Mouse (Mus musculus) heart, postnatal 25 days (tissue): ENCODE data around the gene Cdkal1. TPM values are rescaled to one million over a fixed set of nuclear protein-coding genes. Genes with fewer than 3 reads are reported as not detected.

Experiments used
- DNase-seq: peaks from one replicate; pipeline ENCODE4 v3.0.0; 2022; ENCODE audit warnings: low spot score
- intact Hi-C: fragments of 180-260 bp; cut with DNase I; formaldehyde crosslinking; loops from one replicate; pipeline ENCODE4 v1.15.1; 2025
- total RNA-seq, 2 experiments: library from RNA; stranded (reverse); gene quantifications; 2 replicates each; pipeline ENCODE4 v1.2.3; 2021

Gene Cdkal1
- total RNA-seq, 2 experiments from 2014 or later = 33.7 to 34.2 TPM

DNA sequence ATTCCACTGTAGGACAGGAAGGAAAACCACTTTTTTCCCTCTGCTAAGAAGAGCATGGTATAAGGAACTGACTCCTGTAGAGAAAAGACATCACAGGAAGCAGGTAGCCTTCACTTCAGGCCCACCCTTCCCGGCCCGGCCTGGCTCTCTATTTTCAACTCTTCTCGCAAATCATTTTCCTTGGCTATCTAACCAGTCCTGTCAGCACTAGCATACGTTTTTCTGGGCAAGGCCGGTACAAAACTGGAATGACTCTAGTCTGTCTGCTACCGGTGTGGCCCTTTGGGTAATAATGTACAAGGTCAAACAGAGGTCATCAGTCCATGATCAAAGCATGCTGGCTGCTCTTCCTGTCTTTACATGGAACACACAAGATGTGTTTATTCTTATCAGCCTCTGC, 81.9 kb downstream of the Cdkal1 start:
- no peak for DNase-seq
- intact Hi-C loops = no loop called here

DNA sequence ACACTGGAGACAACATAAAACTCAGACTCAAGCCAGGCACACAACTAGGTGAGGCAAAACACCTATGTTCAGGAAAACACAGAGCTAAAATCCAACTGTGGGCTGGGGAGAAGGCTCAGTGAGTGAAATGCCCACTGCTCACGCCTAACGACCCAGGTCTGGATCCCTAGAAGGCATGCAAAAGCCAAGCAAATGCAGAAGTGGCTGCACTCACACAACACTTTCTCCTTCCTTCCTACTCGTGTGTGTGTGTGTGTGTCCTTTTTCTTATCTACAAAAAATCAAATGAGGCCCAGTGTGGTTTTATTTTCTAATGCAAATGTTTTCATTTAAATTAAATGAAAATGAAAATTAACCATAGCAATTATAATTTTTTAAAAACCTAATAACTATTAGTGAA, 82.5 kb downstream of the Cdkal1 start:
- intact Hi-C loops = no loop called here
- DNase-seq = no peak

DNA sequence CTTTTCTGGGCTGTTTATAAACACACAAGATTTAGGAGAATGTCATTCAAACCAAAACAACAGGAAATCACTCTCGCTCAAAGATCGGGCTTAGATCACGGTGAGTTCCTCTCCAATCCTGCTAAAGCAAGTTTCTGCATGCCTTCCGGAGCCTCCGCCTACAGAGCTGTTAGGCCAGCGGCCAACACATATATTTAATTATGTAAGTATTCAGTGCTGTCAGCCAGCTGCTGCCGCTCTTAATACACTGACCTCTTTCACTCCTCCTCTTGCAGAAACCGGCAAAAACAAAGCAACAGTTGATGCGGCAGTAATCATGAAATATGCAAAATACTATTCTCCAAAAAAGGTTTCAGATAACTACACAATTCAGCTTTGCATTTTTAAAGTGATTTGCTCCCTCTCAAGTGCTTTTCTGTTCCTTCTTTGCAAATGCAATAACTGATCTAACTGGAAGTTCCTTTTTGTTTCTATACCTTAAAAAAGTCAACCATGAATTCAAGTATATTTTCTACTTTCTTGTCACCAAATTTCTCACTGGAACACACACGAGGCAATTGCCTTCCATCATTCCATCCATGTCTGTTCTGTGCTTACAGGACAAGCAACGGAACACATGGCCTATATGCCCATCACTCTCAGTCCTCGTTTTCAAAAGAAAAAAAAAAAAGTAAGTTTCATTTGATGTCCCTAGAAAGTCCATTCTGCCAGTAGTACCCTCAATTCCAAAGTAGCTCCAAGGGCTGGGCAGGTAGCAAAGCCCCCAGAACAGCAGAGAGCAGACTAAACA, 85.6 kb downstream of the Cdkal1 start:
- DNase-seq = no peak
- intact Hi-C loops = no loop called here

DNA sequence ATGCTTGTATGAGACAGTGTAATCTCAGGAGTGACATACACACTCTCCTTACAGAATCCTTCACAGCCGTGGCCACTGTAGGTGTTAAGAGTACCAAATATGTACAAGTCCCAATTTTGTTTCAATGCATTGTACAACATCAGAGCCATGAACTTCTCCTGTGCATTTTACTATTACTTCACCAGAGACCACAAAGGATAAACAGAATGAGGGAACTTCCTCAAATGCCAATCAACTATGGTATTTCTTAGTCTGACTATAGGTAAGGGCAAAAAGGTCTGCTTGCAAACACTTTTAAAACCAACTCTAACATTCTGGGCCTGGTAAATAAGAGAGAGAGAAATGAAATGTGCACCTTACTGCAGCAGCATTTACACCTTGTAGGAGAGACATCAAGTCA, 87.4 kb downstream of the Cdkal1 start:
- intact Hi-C loops = no loop called here
- no peak for DNase-seq

DNA sequence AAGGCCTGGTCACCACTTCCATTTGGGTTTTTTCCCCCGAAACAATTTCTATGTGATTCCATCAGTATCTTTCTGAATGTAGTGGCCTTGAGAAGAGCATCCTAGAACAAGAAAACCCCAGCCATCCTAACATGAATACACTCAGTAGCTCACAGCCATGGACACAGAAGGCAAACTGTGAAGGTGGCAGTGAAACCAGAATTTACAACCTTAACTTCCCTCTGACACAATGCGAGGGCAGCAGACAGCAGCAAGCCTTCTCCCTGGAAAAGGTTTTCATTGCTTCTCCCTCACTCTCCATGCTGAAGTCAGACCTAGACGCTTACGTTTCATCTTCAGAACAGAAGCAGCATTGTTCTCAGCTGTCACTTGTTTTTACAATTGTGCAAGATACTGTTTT, 87.9 kb downstream of the Cdkal1 start:
- DNase-seq = no peak
- intact Hi-C loops = no loop called here

DNA sequence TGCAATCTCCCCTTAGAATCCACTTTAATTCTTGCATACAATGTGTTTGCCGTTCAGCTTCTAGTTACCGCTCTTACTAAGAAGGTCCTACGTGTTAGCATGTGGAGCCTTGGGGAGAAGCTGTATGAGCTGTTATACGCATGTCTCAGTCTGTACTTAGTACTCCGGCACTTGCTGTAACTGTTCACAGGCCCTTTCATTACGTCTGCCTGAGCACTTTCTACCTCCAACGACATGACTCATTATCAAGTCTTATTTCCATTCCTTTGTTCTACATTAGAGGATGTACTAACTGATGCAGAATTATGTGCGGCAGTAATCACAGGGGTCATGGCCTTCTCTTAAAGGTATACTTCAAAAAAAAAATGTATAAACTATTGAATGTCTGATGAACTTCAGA, 89.1 kb downstream of the Cdkal1 start:
- no peak for DNase-seq
- intact Hi-C loops = no loop called here

DNA sequence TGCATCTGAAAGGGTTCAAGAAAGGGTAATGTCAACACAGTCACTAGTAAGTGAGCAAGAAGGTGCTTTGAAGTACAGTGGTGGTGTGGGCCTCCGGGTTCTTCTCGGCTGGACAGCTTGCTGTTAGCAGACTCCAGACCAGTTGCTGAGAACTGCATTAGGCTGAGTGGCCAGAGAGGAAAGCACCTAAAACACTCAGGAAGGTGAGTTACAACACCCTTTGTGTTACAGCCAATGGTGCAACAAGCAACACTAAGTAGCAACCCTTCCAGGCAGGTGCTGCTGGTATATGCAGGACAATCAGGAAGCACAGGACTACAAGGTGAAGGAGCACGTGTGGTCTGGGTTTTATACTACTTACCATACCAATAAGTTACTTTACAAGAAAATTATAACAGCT, 90.2 kb downstream of the Cdkal1 start:
- intact Hi-C loops = no loop called here
- no peak for DNase-seq

DNA sequence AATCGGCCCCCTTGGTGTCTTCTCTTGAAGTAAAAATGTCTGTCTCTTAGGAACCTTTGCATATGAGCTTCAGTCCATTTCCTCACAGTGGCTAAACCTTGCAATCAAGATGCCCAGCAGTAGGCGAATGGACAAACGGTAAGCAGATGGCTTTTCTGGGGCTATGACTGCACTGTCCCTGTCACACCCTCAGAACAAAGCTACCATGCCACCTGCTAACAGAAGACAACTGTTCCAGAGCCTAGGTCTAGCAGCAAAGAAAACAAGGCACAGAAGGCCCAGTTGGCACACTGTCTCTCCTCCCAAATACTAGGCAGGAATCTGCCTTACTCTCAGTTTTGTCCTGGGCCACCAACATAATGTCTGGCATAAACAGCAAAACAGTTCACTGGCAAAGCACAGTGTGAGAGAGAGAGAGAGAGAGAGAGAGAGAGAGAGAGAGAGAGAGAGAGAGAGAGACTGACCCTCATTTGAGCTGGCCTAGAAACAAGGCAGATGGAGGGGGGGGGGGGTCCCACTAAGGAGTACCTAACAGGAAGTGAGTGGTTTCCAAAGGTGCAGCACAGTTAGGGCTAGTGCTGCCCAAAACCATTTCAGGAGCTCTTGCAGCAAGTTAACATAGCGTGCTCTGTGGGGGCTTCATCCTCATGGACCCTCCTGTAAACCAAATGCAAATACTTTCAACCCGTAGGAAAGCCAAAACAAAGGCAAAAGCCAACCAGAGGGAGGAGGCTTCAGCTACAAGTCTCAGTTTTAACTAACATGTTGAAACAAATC, 95.6 kb downstream of the Cdkal1 start:
- intact Hi-C loops = no loop called here
- DNase-seq = no peak

DNA sequence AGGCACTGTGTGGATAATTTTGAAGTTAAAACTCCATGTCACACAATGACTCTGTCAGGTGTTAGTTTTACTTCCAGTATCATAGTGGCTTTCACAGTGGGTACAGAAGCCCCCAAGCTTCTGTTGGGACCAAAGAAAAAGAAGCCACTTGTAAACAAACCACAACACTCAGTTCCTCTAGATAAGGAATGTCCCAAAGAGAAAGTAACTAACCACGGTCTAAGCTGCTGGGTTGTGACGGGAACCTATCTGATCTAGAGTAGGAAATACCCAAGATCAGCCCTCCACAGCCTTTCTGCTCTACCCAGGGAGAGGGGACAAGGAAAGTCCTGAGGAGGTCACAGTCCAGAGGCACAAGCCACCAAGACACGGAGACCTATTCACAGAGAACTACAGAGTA, 99.4 kb downstream of the Cdkal1 start:
- intact Hi-C loops = no loop called here
- DNase-seq = no peak

DNA sequence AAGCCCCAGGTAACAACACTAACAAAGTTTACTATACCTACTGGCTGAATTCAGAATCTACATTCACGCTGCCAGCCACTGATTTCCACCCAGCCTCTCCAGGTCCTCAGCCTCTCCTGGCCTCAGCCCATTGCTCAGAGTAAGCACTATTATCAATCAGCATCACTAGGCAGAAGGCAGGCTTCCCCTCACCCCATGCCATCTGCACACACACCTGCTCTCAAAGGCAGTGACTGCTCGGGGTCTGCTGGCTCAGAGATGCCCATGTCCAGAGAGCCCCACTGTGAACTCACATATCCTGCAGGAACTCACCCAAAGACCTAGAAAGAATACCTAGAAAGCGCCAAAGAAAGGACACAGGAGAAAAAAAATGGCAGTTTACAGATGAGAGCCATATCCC, 102.2 kb downstream of the Cdkal1 start:
- intact Hi-C loops = no loop called here
- DNase-seq = no peak

DNA sequence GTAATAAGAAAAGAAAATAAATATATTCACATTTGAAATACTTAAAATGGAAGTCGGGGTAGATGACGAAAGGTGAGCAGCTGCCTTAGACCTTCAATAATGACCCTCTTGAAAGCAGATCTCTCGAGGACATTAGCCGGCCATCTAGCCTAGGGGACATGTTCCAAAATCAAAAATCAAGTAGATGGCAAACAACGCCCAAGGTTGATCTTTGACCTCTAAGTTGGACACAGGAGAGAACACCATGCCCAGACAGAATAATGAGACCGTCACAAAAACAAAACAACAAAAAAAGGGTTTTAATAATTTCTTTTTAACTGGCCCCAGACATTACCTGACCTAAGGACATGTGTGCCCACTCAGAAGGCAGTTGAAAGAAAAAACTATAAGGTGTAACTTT, 103.4 kb downstream of the Cdkal1 start:
- intact Hi-C loops = no loop called here
- DNase-seq = no peak

DNA sequence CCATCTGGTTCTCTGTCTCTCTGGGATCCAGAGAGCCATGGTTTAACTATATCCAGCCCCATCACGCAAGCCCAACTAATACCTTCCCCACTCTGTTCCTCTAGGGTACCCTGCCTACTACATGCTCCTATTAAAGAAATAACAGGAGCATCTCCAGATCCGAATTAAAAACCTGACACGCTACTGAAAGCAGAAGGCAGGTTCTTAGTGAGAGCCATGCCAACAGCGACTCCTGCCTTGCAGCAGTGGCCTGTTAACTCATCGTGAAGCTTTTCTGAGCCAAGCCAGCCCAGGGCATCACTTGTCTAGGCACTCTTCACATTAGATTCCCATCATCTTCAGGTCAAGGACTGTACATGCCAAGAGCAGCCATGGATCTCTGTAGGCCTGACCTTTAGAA, 104.3 kb downstream of the Cdkal1 start:
- intact Hi-C loops = no loop called here
- no peak for DNase-seq

DNA sequence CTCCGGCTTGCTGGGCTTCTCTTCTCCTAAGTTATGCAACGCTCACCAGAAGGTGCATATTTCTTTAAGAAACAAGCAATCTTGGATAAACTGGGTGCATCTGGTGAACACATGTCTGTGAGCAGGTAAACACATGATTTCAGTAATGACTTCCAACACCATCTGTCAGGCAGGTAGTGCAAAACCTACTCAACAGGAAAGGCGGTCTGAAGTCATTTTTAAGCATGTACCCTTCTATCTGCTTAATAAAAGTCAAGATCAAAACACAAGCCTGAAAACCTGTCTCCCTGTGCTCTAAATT, 108.2 kb downstream of the Cdkal1 start:
- DNase-seq = no peak
- intact Hi-C loops = no loop called here

DNA sequence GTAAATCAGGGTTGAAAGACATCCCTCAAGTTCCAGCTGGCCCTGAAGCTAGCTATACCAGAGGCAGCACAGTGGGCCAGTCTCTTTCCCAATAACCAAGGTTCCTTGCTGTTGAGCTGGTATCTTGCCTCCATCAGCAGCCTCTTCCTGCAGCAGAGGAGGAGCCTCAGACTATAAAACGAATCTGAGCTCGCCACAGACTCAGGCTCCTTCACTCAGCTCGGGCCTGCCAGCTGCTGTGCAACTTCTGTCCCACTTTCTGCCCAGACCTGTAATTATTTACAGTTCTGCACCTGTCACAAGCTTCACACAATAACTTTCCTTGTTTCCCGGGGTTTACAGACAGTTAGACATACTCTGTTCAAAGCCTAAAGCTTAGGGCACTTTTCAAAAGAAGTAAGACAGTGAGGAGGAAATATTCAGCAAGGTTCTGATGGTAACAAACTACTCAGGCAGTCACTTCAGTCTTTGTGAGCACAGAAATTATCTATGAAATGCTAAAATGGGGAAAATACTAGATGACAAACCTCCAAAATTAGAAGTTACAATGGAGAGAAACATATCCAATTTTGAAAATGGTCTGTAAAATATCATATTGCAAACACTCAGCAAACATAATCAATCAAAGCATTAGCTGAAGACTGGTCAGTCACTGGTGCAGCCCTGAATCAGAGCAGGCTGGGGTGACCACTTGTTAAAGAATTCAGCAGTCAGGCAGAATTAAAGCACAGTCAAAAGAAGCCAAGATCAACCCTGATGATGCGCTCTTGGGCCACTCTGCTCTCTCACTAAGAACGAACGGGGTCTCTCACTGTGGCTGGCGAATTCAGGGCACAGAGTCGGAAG, 108.8 kb downstream of the Cdkal1 start:
- no peak for DNase-seq
- intact Hi-C loops = no loop called here

DNA sequence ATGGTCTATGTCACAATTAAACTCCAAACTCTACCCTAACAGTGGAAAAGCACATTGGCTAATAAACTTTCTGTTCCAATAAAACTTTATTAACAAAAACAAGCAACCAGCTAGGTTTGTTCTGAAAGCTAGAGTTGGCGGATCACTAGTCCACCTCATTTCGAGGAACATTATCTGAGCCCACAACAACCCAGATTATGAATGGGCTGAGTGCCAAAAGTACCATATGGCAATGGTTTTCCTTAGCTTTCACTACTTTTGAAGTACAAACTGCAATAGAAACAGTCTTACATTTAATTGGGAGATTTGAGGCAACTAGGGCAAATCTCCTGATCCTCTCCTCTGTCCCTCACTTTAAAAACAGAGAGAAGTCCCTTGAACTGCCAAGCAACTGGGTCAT, 110.4 kb downstream of the Cdkal1 start:
- no peak for DNase-seq
- intact Hi-C loops = no loop called here

DNA sequence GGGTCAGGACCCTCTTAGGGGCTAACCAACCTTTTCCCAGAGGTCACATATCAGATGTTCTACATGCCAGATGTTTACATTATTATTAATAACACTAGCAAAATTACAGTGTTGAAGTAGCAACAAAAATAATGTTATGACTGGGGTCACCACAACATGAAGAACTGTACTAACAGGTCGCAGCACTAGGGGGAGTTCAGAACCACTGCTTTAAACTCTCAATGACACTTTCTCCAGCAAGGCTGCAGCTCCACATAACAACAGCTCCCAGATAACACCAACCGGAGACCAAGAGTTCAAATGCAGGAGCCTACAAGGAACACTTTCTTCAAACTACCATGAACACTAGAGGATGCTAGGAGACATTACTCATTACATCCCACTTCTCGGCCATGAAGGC, 111.3 kb downstream of the Cdkal1 start:
- no peak for DNase-seq
- intact Hi-C loops = no loop called here

DNA sequence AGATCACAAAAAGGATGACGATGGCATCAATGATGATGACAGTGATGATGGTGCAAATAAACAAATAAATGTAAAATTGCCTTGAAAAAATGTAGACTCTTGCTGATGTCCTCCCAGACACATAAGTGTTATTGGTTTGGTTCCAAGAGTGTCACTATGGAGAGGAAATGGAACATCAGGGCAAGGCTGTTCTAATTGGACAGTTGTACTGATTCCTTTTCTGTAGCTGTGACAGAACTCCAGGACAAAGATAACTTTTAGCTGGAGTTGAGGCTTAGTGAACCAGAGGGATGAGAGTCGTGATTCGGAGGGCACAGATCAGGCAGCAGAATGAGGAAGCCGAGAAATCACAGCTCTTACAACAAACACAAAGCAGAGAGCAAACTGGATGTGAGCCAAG, 111.7 kb downstream of the Cdkal1 start:
- intact Hi-C loops = no loop called here
- DNase-seq = no peak

DNA sequence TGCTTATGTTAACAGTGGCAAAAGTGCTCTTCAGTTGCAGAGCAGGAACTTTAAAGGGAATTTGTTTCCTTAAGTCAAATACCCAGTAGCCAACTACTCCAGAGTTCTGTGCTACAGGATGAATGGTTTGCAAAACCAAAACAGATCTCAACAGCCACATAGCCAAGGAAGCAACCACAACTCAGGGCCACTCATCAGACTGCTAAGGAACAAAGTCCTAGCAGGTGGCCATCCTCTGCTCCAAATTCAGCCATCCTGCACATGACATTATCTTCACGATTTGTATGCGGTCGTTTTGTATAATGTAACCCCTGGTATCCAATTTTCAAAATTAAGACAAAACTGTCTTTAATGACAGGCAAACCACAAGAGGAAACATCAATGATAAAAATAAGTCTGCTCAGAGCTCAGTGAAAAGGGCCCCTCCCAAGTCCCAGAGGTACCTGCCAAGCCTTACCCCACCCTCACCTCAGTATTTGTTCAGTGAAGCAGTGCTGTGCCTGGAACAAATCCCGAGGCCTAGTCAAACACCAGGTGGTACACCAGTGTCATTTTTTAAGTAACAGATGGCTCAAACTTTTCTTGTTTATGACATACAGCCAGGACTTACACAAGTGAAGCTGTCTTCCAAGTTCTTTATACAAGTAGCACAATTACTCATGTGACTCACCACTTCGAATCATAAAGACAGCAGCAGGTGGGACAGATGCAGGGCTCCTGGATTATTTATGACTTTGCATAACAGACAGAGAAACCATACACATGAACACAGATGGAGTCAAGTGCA, 117.6 kb downstream of the Cdkal1 start:
- intact Hi-C loops = no loop called here
- DNase-seq = no peak

DNA sequence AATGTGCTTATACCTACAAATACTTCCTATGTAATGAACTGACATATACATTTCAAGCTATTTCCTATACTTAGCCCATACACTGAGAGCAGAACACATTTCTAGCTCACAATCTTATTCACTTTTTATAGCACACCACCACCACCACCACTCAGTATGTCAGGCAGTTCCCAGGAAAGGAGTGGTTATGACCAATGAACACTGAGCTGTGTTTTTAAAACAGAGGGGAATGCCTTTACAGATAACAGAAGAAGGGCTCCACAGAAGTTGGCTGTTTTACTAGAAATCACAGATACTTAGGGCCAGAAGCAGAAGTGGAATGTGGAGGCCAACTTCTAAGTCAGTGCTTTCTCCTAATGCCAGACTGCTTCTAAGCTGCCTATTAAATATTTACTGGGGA, 121.0 kb downstream of the Cdkal1 start:
- intact Hi-C loops = no loop called here
- no peak for DNase-seq

DNA sequence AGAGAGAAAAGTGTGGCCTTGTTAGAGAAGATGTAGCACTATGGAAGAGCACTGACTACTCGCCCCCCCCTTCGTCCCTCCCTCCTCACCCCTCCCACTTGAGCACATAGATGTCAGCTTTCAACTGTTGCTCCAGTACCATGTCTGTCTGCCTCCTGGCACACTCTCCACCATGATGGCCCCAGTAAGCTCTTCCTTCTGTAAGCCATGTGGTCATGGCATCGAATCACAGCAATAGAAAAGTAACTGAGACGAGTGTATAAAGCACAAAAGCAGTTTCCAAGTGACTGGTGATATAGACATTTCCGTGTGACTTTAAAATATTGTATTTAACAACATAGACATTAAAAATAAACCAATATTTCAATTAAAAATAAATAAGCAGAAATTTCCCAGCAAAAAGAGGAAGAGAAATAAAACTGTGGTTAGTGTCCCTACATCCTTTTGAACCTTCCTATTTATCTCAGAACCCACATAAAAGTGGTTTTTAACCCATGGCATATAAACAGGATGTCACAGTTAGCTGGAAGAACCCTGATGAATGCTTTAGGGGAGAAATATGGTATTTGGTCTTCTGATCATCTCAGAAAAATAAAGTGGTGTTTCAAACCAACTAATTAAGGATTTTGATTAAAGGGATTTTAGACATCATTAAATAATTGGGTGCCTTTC, 129.2 kb downstream of the Cdkal1 start:
- intact Hi-C loops = no loop called here
- DNase-seq = no peak
